Mouse (Mus musculus) layer of hippocampus, adult 8-10 months (tissue): Measurements from ENCODE around the gene Itih4. TPM values are rescaled to one million over a fixed set of nuclear protein-coding genes. Genes with fewer than 3 reads are reported as not detected.

Experiments used
- DNase-seq, 2 experiments: peaks; one replicate each; pipeline ENCODE4 v3.0.0; 2022; ENCODE audit warnings: low spot score in 2 of 2
- total RNA-seq, 4 experiments: library from RNA; stranded (reverse); gene quantifications; 2 replicates each; pipeline ENCODE4 v1.2.4; 2022

Itih4 gene
- total RNA-seq, 4 experiments from 2014 or later = 0.25 TPM; not detected in 3

- no peak for DNase-seq
Measured at GRCm38 (mm10) chr14:30878958-30879571, 7.2 kb upstream of the Itih4 start, which contains the start of gene Mustn1. Gene Mustn1, plus strand, starts transcription at chr14:30879200.

- DNase-seq = no peak
Measured at GRCm38 (mm10) chr14:30879794-30880193, 6.5 kb upstream of the Itih4 start.

- DNase-seq = no peak
Measured at GRCm38 (mm10) chr14:30880251-30880650, 6.0 kb upstream of the Itih4 start.

- DNase-seq = peak in 1 of 2 experiments; percentile 45
Measured at GRCm38 (mm10) chr14:30880811-30881717, 5.2 kb upstream of the Itih4 start.

GRCm38 (mm10) chr14:30881718-30882108, 4.6 kb upstream of the Itih4 start:
- no peak for DNase-seq

GRCm38 (mm10) chr14:30885298-30885697, 978 bp upstream of the Itih4 start:
- no peak for DNase-seq

- no peak for DNase-seq
Measured at GRCm38 (mm10) chr14:30888271-30888732, 2.0 kb downstream of the Itih4 start.

GRCm38 (mm10) chr14:30899972-30900371, 13.7 kb downstream of the Itih4 start:
- DNase-seq = no peak

- DNase-seq = no peak
Measured at GRCm38 (mm10) chr14:30902628-30903027, 16.4 kb downstream of the Itih4 start.

GRCm38 (mm10) chr14:30903036-30903435, 16.8 kb downstream of the Itih4 start:
- DNase-seq = no peak

- no peak for DNase-seq
Measured at GRCm38 (mm10) chr14:30904307-30904706, 18.0 kb downstream of the Itih4 start.

- DNase-seq = no peak
Measured at GRCm38 (mm10) chr14:30906001-30906400, 19.7 kb downstream of the Itih4 start.

- DNase-seq = no peak
Measured at GRCm38 (mm10) chr14:30907814-30908265, 21.6 kb downstream of the Itih4 start.

- no peak for DNase-seq
Measured at GRCm38 (mm10) chr14:30911141-30911540, 24.9 kb downstream of the Itih4 start.

GRCm38 (mm10) chr14:30912641-30913040, 26.4 kb downstream of the Itih4 start:
- DNase-seq = no peak

GRCm38 (mm10) chr14:30913404-30913803, 27.1 kb downstream of the Itih4 start:
- DNase-seq = no peak

GRCm38 (mm10) chr14:30916516-30916915, 30.2 kb downstream of the Itih4 start:
- DNase-seq = no peak

- no peak for DNase-seq
Measured at GRCm38 (mm10) chr14:30922053-30922670, 35.9 kb downstream of the Itih4 start.

- peak; percentile 37 to 59 for DNase-seq
Measured at GRCm38 (mm10) chr14:30923375-30924105, 37.3 kb downstream of the Itih4 start, which contains the start of gene Itih3. Gene Itih3, minus strand, starts transcription at chr14:30923760.

- DNase-seq = no peak
Measured at GRCm38 (mm10) chr14:30925492-30925891, 39.2 kb downstream of the Itih4 start.

GRCm38 (mm10) chr14:30930386-30930785, 44.1 kb downstream of the Itih4 start:
- no peak for DNase-seq
